Mouse (Mus musculus) hindbrain, embryonic 15.5 days (tissue): ENCODE results near the gene Ralbp1. TPM values are rescaled to one million over a fixed set of nuclear protein-coding genes. Genes with fewer than 3 reads are reported as not detected.

Source experiments
- ATAC-seq: fragments of 200-750 bp; cut with Nextera tagmentation; 2 replicates; pipeline ENCODE4 v1.8.0; 2017; ENCODE audit warnings: low read depth, moderate number of reproducible peaks, moderate TSS enrichment; ENCODE audit not compliant: low FRiP score
- H3K27ac ChIP-seq: fragments of 300-500 bp; sonication (generic); replicated peaks from 2 replicates; pipeline ENCODE4 v1.5.1; 2015; ENCODE audit warnings: mild to moderate bottlenecking, inconsistent platforms
- H3K27me3 ChIP-seq: fragments of 300-500 bp; sonication (generic); 2 replicates; pipeline ENCODE4 v1.6.1; 2015; ENCODE audit warnings: control low read depth, inconsistent platforms
- H3K36me3 ChIP-seq: fragments of 300-500 bp; sonication (generic); 2 replicates; pipeline ENCODE4 v1.6.1; 2015; ENCODE audit warnings: control low read depth, inconsistent platforms
- H3K4me1 ChIP-seq: fragments of 300-500 bp; sonication (generic); replicated peaks from 2 replicates; pipeline ENCODE4 v1.6.1; 2015; ENCODE audit warnings: control low read depth, inconsistent platforms
- H3K4me2 ChIP-seq: fragments of 300-500 bp; sonication (generic); 2 replicates; pipeline ENCODE4 v1.6.1; 2015; ENCODE audit warnings: moderate library complexity, mild to moderate bottlenecking, inconsistent platforms
- H3K4me3 ChIP-seq: fragments of 300-500 bp; sonication (generic); 2 replicates; pipeline ENCODE4 v1.5.1; 2015; ENCODE audit warnings: mild to moderate bottlenecking, inconsistent platforms
- H3K9ac ChIP-seq: fragments of 300-500 bp; sonication (generic); 2 replicates; pipeline ENCODE4 v1.6.1; 2015; ENCODE audit warnings: inconsistent platforms
- H3K9me3 ChIP-seq: fragments of 300-500 bp; sonication (generic); 2 replicates; pipeline ENCODE4 v1.6.1; 2016; ENCODE audit warnings: control low read depth, inconsistent platforms
- WGBS: fragments of 180-500 bp; shearing (Covaris S2); methylation state at CpG from one replicate; pipeline ENCODE4 v1.1.7; 2015; 5-methylcytosine and 5-hydroxymethylcytosine counted together
- polyA plus RNA-seq: library from polyadenylated mRNA; unstranded; fragments of >200 nt; fragmentation: Nextera tagmentation; extraction: Ambion mirVana; gene quantifications from 2 replicates; pipeline ENCODE4 v1.2.1, GENCODE M21; 2015

Ralbp1 gene
- polyA plus RNA-seq, 1 experiment from 2014 or later: 58.0 TPM

GRCm38 (mm10) chr17:65914083-65914482, 28.5 kb upstream of the Ralbp1 start:
- Histone ChIP-seq H3K4me2 (no peak overlapping the region), H3K27me3 (no peaks in the 10 kb centered on the region), H3K4me3 (no peak overlapping the region), H3K9ac (no peak overlapping the region), H3K9me3 (no peaks in the 10 kb centered on the region), H3K4me1 (0 out of 2 replicates have a peak, but pooled peaks cover 4% of the 10 kb centered on the region), H3K36me3 (no peaks in the 10 kb centered on the region), H3K27ac (no peak overlapping the region)
- 59% methylated on average over 6 of the region's 6 CpGs for WGBS
- ATAC-seq: no peak

GRCm38 (mm10) chr17:65912202-65912601, 26.6 kb upstream of the Ralbp1 start:
- Histone ChIP-seq H3K4me1 (0 out of 2 replicates have a peak, but pooled peaks cover 4% of the 10 kb centered on the region), H3K4me2 (no peak overlapping the region), H3K9me3 (no peaks in the 10 kb centered on the region), H3K27ac (no peak overlapping the region), H3K36me3 (0 out of 2 replicates have a peak, but pooled peaks cover 3% of the 10 kb centered on the region), H3K27me3 (no peaks in the 10 kb centered on the region), H3K9ac (no peak overlapping the region), H3K4me3 (no peak overlapping the region)
- no peak for ATAC-seq
- WGBS: 95% methylated on average over 2 of the region's 2 CpGs

- no peak overlapping the region for H3K4me3 ChIP-seq
- 0 out of 2 replicates have a peak, but pooled peaks cover 3% of the 10 kb centered on the region for H3K36me3 ChIP-seq
- WGBS: 87% methylated on average over 15 of the region's 15 CpGs
- H3K27ac ChIP-seq: no peak overlapping the region
- H3K4me2 ChIP-seq: no peak overlapping the region
- ATAC-seq: no peak
- no peak overlapping the region for H3K9ac ChIP-seq
- H3K27me3 ChIP-seq: no peaks in the 10 kb centered on the region
- H3K4me1 ChIP-seq: 0 out of 2 replicates have a peak, but pooled peaks cover 4% of the 10 kb centered on the region
- H3K9me3 ChIP-seq: no peaks in the 10 kb centered on the region
Measured at GRCm38 (mm10) chr17:65911285-65912069, 25.9 kb upstream of the Ralbp1 start.

- Histone ChIP-seq H3K4me1 (no peaks in the 10 kb centered on the region), H3K27me3 (no peaks in the 10 kb centered on the region), H3K4me3 (no peak overlapping the region), H3K4me2 (no peak overlapping the region), H3K36me3 (0 out of 2 replicates have a peak, but pooled peaks cover 3% of the 10 kb centered on the region), H3K27ac (no peak overlapping the region), H3K9ac (no peak overlapping the region), H3K9me3 (no peaks in the 10 kb centered on the region)
- ATAC-seq: no peak
Measured at GRCm38 (mm10) chr17:65908270-65908669, 22.7 kb upstream of the Ralbp1 start.

- 71% methylated on average over 11 of the region's 11 CpGs for WGBS
Measured at GRCm38 (mm10) chr17:65906895-65907401, 21.4 kb upstream of the Ralbp1 start.

GRCm38 (mm10) chr17:65906313-65906894, 20.8 kb upstream of the Ralbp1 start:
- Histone ChIP-seq H3K36me3 (0 out of 2 replicates have a peak, but pooled peaks cover 3% of the 10 kb centered on the region), H3K4me1 (no peaks in the 10 kb centered on the region), H3K27me3 (no peaks in the 10 kb centered on the region), H3K4me2 (no peak overlapping the region), H3K27ac (no peak overlapping the region), H3K4me3 (no peak overlapping the region), H3K9ac (no peak overlapping the region), H3K9me3 (no peaks in the 10 kb centered on the region)
- no peak for ATAC-seq
- 53% methylated on average over 12 of the region's 12 CpGs for WGBS

More at GRCm38 (mm10) chr17:65906895-65907401, 21.4 kb upstream of the Ralbp1 start:
- H3K36me3 ChIP-seq: 0 out of 2 replicates have a peak, but pooled peaks cover 3% of the 10 kb centered on the region
- no peak overlapping the region for H3K9ac ChIP-seq
- no peaks in the 10 kb centered on the region for H3K4me1 ChIP-seq
- H3K4me3 ChIP-seq: no peak overlapping the region
- no peak overlapping the region for H3K27ac ChIP-seq
- H3K4me2 ChIP-seq: no peak overlapping the region
- ATAC-seq: no peak
- H3K27me3 ChIP-seq: no peaks in the 10 kb centered on the region
- H3K9me3 ChIP-seq: no peaks in the 10 kb centered on the region

- H3K27ac ChIP-seq: no peak overlapping the region
- no peaks in the 10 kb centered on the region for H3K4me1 ChIP-seq
- no peaks in the 10 kb centered on the region for H3K27me3 ChIP-seq
- H3K4me3 ChIP-seq: no peak overlapping the region
- WGBS: 79% methylated on average over 14 of the region's 14 CpGs
- no peaks in the 10 kb centered on the region for H3K9me3 ChIP-seq
- no peak overlapping the region for H3K4me2 ChIP-seq
- ATAC-seq: no peak
- no peak overlapping the region for H3K9ac ChIP-seq
- 0 out of 2 replicates have a peak, but pooled peaks cover 3% of the 10 kb centered on the region for H3K36me3 ChIP-seq
Measured at GRCm38 (mm10) chr17:65905241-65905640, 19.6 kb upstream of the Ralbp1 start.

- Histone ChIP-seq H3K4me3 (no peak overlapping the region), H3K9ac (no peak overlapping the region), H3K27ac (no peak overlapping the region), H3K4me2 (no peak overlapping the region), H3K27me3 (no peaks in the 10 kb centered on the region), H3K36me3 (0 out of 2 replicates have a peak, but pooled peaks cover 3% of the 10 kb centered on the region), H3K9me3 (no peaks in the 10 kb centered on the region), H3K4me1 (no peaks in the 10 kb centered on the region)
- 95% methylated on average over 8 of the region's 8 CpGs for WGBS
- ATAC-seq: no peak
Measured at GRCm38 (mm10) chr17:65903826-65904225, 18.2 kb upstream of the Ralbp1 start.

- no peak for ATAC-seq
- Histone ChIP-seq H3K4me2 (no peak overlapping the region), H3K27me3 (no peaks in the 10 kb centered on the region), H3K9me3 (no peaks in the 10 kb centered on the region), H3K9ac (no peak overlapping the region), H3K4me3 (no peak overlapping the region), H3K27ac (no peak overlapping the region), H3K36me3 (no peaks in the 10 kb centered on the region), H3K4me1 (no peaks in the 10 kb centered on the region)
- 92% methylated on average over 1 of the region's 1 CpGs for WGBS
Measured at GRCm38 (mm10) chr17:65903011-65903410, 17.4 kb upstream of the Ralbp1 start.

GRCm38 (mm10) chr17:65902281-65902680, 16.7 kb upstream of the Ralbp1 start:
- Histone ChIP-seq H3K9ac (no peak overlapping the region), H3K27me3 (no peaks in the 10 kb centered on the region), H3K4me2 (no peak overlapping the region), H3K27ac (no peak overlapping the region), H3K4me1 (no peaks in the 10 kb centered on the region), H3K4me3 (no peak overlapping the region), H3K9me3 (no peaks in the 10 kb centered on the region), H3K36me3 (no peaks in the 10 kb centered on the region)
- no peak for ATAC-seq
- 93% methylated on average over 6 of the region's 6 CpGs for WGBS

- Histone ChIP-seq H3K4me2 (no peak overlapping the region), H3K4me1 (no peaks in the 10 kb centered on the region), H3K36me3 (no peaks in the 10 kb centered on the region), H3K27me3 (no peaks in the 10 kb centered on the region), H3K4me3 (no peak overlapping the region), H3K27ac (no peak overlapping the region), H3K9ac (no peak overlapping the region), H3K9me3 (no peaks in the 10 kb centered on the region)
- no peak for ATAC-seq
- 62% methylated on average over 3 of the region's 3 CpGs for WGBS
Measured at GRCm38 (mm10) chr17:65896016-65896415, 10.4 kb upstream of the Ralbp1 start.

- Histone ChIP-seq H3K4me1 (peaks cover 16% of the 10 kb centered on the region), H3K4me2 (no peak overlapping the region), H3K36me3 (no peaks in the 10 kb centered on the region), H3K9me3 (no peaks in the 10 kb centered on the region), H3K4me3 (no peak overlapping the region), H3K27ac (no peak overlapping the region), H3K9ac (no peak overlapping the region), H3K27me3 (no peaks in the 10 kb centered on the region)
- 85% methylated on average over 5 of the region's 5 CpGs for WGBS
- no peak for ATAC-seq
Measured at GRCm38 (mm10) chr17:65889476-65889875, 3.9 kb upstream of the Ralbp1 start.
